Mouse (Mus musculus) bone marrow, adult 2 months (tissue): ENCODE measurements around the gene Dnaja4. TPM values are rescaled to one million over a fixed set of nuclear protein-coding genes. Genes with fewer than 3 reads are reported as not detected.

Experiments used
- H3K27ac ChIP-seq: fragments of 200-500 bp; 2 replicates; pipeline ENCODE4 v1.5.1; 2012; ENCODE audit warnings: low read depth, mild to moderate bottlenecking, control low read depth, inconsistent platforms, low read length; ENCODE audit not compliant: control insufficient read depth, poor library complexity, insufficient read depth
- H3K4me1 ChIP-seq: fragments of 200-500 bp; 2 replicates; pipeline ENCODE4 v1.6.1; 2011; ENCODE audit warnings: low read length; ENCODE audit not compliant: control insufficient read depth, insufficient read depth
- H3K4me3 ChIP-seq: fragments of 200-500 bp; replicated peaks from 2 replicates; pipeline ENCODE3; 2011; ENCODE audit warnings: mild to moderate bottlenecking, low read depth, low read length, control low read depth; ENCODE audit not compliant: control insufficient read depth
- CTCF ChIP-seq: fragments of 200-500 bp; IDR thresholded peaks from 2 replicates; pipeline ENCODE4 v1.5.1; 2011; ENCODE audit warnings: low read length, control low read depth; ENCODE audit not compliant: control insufficient read depth, insufficient read depth
- POLR2A ChIP-seq: fragments of 200-500 bp; IDR thresholded peaks from 2 replicates; pipeline ENCODE4 v1.6.1; 2011; ENCODE audit warnings: low read depth, mild to moderate bottlenecking, control low read depth, low read length, borderline replicate concordance; ENCODE audit not compliant: control insufficient read depth
- WGBS: fragments of 180-500 bp; shearing (Covaris S2); methylation state at CpG from one replicate; pipeline ENCODE4 v1.1.7; 2018; 5-methylcytosine and 5-hydroxymethylcytosine counted together
- polyA plus RNA-seq: library from polyadenylated mRNA; stranded (reverse); fragments of >200 nt; gene quantifications from 2 replicates; pipeline ENCODE4 v1.2.4, GENCODE M21; 2011; ENCODE audit warnings: low replicate concordance; ENCODE audit not compliant: missing spikeins, insufficient read depth, insufficient read length

The Dnaja4 gene
- polyA plus RNA-seq, 1 experiment, result 26.9 TPM

DNA sequence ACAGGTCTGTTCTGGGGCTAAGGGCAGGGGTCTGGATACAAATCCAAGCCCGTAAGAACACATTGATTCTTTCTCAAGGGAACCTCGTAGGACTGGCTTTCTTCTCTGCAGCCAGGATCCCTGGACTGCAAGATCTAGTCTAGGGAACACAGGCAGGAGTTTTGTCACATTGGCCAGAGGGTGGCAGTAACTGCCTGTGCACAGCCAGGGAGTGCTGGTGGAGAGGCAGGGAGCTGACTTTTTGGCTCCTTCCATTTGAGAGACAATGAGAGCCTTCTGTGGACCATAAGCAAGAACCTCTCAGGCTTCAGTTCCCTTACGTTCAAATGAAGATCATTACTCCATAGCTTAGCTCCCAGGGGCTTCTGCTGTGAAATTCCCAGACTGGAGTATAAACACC, 39.7 kb downstream of the Dnaja4 start:
- TF ChIP-seq POLR2A, result no peak
- peak; percentile 51 for TF ChIP-seq CTCF
- WGBS, result 57% methylated on average over 3 of the region's 3 CpGs
- H3K4me1 ChIP-seq, result no peaks in the 10 kb centered on the region; the same call in 1 of the 2 replicates
- no peak overlapping the region for H3K4me3 ChIP-seq
- H3K27ac ChIP-seq, result no peak overlapping the region

DNA sequence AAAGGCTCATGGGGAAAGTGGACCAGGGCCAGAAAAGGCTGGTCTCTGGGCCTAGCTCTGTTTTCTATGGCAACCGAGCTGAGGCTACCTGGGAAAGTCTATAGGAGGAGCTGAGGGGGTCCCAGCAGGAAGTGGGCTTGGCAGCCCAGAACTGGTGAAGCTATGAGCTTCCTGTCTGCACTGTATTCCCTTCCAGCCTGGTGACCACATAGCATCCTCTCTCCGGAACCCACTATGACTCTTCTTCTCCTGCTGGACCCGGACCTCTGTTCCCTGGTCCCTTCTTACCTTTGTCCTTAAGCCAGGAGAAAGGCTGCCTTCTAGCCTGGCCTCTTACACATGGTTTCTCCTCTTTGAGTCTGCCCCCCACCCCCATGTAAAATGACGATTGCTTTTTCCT, 45.2 kb downstream of the Dnaja4 start:
- H3K4me1 ChIP-seq, result no peaks in the 10 kb centered on the region; the same call in 1 of the 2 replicates
- no peak for TF ChIP-seq CTCF
- TF ChIP-seq POLR2A, result no peak
- H3K27ac ChIP-seq, result peak overlapping the region; percentile 50; the same call in 1 of the 2 replicates
- WGBS, result 13% methylated on average over 4 of the region's 4 CpGs
- H3K4me3 ChIP-seq, result no peak overlapping the region

DNA sequence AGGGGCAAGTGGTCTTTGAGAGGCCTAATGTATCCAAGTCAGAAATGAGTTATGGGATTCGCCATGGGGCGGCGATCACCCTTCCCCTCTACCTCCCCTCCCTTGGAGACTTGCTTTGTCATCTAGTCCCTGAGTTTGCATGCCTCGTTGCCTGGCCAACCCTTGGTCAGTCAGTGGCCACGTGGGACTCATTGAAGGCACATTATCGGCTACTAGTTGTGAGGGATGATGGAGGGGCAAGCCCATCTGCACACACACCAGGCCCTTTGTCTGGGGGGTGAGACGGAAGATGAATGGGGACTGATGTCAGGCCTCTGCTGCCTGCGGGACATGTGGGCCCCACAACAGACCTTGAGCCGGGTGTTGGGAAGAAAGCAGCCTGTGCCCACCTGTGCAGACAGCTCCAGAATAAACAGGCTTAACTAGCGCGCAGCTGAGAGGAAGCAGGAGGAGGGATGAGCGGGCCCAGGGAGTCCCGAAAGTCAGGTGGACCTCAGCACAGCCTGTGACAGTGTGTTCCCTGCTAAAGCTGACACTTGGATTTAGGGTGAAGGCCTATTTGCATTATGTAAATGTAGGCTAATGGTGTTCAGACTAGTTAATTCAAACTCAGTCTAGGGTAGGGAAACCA, 47.2 kb downstream of the Dnaja4 start:
- 79% methylated on average over 13 of the region's 13 CpGs for WGBS
- H3K27ac ChIP-seq, result no peak overlapping the region
- no peak overlapping the region for H3K4me3 ChIP-seq
- no peaks in the 10 kb centered on the region; the same call in 1 of the 2 replicates for H3K4me1 ChIP-seq
- no peak for TF ChIP-seq POLR2A
- no peak for TF ChIP-seq CTCF

DNA sequence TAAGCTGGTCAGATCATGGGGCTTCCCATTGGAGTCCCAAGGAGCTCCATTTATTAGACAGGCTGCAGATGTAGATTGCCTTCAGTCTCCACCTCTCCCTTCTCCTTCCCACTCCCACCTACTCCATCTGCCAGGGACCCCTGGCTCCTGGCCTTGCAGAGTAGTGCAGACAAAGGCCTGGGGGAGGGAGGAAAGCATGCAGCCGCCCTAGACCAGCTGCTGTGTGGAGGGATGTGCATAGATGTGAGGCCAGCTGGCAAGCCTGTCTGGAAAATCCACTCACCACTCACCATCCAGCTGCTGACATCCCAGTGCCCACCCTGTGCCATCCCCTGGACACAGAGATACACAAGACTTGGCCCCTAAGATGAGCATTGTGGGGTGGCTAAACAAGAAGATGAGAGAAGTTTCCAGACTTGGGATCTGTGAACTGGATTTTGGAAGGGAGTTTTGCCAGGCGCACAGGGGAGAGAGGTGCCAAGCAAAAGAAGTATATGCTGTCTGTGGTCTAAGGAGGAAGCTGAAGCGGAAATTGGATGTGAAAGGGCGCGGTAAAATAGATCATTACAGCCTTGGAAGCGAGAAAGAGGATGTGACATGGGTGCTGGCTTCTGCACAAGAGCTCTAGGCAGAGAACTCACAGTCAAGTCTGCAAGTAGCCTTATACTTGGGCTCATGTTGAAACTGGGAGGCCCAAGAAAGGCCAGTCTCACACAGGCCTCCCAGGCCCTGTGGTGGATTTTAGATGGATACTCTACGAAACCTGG, 51.7 kb downstream of the Dnaja4 start:
- WGBS, result 44% methylated on average over 7 of the region's 7 CpGs
- no peak overlapping the region for H3K27ac ChIP-seq
- H3K4me1 ChIP-seq, result no peaks in the 10 kb centered on the region
- TF ChIP-seq POLR2A, result no peak
- TF ChIP-seq CTCF, result no peak
- H3K4me3 ChIP-seq, result no peak overlapping the region

DNA sequence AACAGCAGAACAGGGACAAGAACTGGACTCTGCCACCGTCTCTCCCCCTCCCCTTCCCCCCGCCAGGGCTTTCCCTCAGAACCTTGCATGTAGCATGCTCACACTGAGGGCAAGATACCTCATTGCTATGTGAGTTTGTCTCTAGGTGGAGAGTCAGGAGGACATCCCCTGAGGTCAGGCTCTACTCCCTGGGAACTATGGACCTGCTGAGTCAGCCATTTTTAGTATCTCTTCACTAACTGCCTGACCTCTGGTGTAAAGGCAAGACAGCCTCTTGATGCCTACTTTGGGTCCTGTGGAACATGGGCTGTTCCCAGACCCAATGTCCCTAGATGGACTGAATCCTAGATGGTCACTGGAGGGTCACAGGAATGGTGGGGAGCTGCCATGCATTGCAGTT, 53.0 kb downstream of the Dnaja4 start:
- TF ChIP-seq POLR2A, result no peak
- no peak for TF ChIP-seq CTCF
- H3K27ac ChIP-seq, result no peak overlapping the region
- no peak overlapping the region for H3K4me3 ChIP-seq
- WGBS, result 71% methylated on average over 2 of the region's 2 CpGs
- H3K4me1 ChIP-seq, result no peaks in the 10 kb centered on the region

DNA sequence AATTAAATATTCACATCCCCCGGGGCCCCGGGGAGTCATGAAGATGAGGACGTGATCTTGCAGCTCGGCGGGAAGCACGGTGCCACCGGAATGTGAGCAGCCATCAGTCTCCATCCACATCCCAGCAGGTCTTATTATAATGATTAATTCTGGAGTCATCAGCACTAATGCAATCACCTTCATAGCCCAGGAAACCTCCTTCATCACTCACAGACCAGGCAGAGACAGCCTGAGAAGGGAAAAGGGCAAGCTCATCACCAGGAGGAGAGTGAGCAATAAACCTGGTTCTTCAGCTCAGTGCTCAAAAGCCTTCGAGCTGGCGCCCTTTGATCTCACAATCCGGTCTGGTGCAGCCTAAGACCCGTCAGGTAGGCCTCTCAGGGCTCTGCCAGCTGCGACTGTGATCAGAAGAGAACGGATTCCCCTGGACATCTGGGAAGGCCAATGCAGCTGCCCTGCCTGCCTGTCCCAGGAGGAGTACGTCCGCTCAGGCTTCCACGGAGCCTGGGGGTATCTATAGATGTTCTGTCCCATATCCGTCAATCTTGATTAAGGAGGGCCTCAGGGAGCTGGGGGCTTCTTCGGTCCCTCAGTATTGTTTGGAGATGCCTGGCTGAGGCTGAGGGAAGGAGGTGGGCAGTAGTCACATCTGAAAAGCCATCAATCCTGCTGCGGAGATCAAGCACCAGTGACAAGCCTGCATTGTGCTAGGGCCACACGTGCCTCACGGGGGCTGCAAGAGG, 53.7 kb downstream of the Dnaja4 start:
- TF ChIP-seq POLR2A, result no peak
- TF ChIP-seq CTCF, result no peak

DNA sequence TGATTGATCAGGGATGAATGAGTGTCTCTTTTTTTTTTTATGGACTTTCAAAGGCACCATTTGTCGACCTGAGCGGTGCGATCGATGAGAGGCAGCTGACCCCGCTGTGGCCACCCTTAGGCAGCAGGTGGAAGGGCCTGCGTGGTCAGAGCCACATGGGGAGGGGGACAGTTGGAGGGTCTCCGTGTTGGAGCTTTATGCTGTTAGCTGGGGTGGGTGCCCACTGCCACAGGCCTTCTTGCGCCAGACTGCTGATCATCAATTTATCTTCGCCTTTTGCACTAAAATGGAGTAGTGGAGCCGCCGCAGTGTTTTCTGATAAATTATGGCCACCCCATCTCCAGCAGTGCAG, 54.2 kb downstream of the Dnaja4 start:
- H3K4me3 ChIP-seq, result no peak overlapping the region
- no peak overlapping the region for H3K27ac ChIP-seq
- no peaks in the 10 kb centered on the region for H3K4me1 ChIP-seq
- no peak for TF ChIP-seq CTCF
- no peak for TF ChIP-seq POLR2A
- WGBS, result 64% methylated on average over 11 of the region's 11 CpGs

More for the DNA sequence above, 53.7 kb downstream of the Dnaja4 start:
- Histone ChIP-seq H3K4me3 (no peak overlapping the region), H3K27ac (no peak overlapping the region), H3K4me1 (no peaks in the 10 kb centered on the region)
- 65% methylated on average over 21 of the region's 21 CpGs for WGBS

DNA sequence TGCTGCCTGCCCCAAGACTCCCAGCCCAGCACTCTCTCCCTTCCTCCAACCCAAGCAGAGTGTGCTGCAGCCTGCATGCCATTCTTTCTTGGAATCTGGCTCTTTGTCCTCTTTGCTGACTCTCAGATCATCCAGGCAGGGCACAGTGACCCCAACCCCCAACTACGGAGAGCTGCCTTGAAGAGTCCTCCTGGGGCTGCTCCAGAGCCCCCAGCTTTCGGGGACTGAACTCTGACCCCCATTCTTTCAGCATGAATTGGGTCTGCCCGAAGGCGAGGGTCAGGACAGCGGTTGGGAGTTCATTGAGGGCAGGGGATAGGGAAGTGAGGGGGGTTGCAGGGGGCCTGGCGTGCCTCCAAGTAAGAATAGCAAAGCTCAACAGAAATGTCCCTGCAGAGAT, 60.9 kb downstream of the Dnaja4 start:
- WGBS, result 61% methylated on average over 6 of the region's 6 CpGs
- TF ChIP-seq CTCF, result no peak
- TF ChIP-seq POLR2A, result no peak

More for the DNA sequence above, 60.9 kb downstream of the Dnaja4 start:
- Histone ChIP-seq H3K27ac (no peak overlapping the region), H3K4me3 (no peak overlapping the region), H3K4me1 (no peaks in the 10 kb centered on the region)
